Mouse (Mus musculus) heart, postnatal 0 days (tissue): ENCODE measurements around the gene Tfap4.

Experiments
- CTCF ChIP-seq: IDR thresholded peaks from 2 replicates; pipeline ENCODE4 v1.5.1; 2016; ENCODE audit warnings: antibody characterized with exemption, control low read depth, low read depth
- EP300 ChIP-seq: IDR thresholded peaks from 2 replicates; pipeline ENCODE4 v1.6.1; 2016; ENCODE audit warnings: antibody characterized with exemption, low read depth

GRCm38 (mm10) chr16:4503495-4503894, 56.2 kb downstream of the Tfap4 start:
- TF ChIP-seq CTCF (no peak), EP300 (no peak)
